Mouse (Mus musculus): Measurements from ENCODE around the gene Mybbp1a. TPM values are rescaled to one million over a fixed set of nuclear protein-coding genes. Genes with fewer than 3 reads are reported as not detected.

The Mybbp1a gene
- total and polyA plus RNA-seq, 3 experiments, result 174 to 816 (median 245) TPM

- Histone ChIP-seq H3K9ac (ENCODE audit: insufficient read depth, low read depth) (no peak overlapping the region), H3K27me3 (replicated peaks) (no peaks in the 10 kb centered on the region), H3K4me2 (ENCODE audit: insufficient read depth, low read depth, poor library complexity, severe bottlenecking) (peak overlapping the region; percentile 49), H3K4me3 (replicated peaks in 1 of 3; ENCODE audit: low read depth in 2 of 3, low read length in 2 of 3, poor library complexity in 1 of 3) (no peak overlapping the region), H3K9me3 (replicated peaks; ENCODE audit: low read length) (no peaks in the 10 kb centered on the region), H3K27ac (ENCODE audit: insufficient read depth, low read depth) (no peak overlapping the region), H3K36me3 (replicated peaks in 1 of 2; ENCODE audit: control insufficient read depth in 1 of 2, insufficient read depth in 1 of 2, low read length in 1 of 2) (no peaks in the 10 kb centered on the region), H3K79me2 (replicated peaks; ENCODE audit: control insufficient read depth, extremely low read depth, insufficient read depth, poor library complexity, severe bottlenecking) (no peaks in the 10 kb centered on the region), H3K4me1 (ENCODE audit: control insufficient read depth in 1 of 2, insufficient read depth in 2 of 2) (peaks cover 17 to 55% of the 10 kb centered on the region in 2 experiments)
- in situ Hi-C loops (cut with MboI; ENCODE audit: low pct_ligation_motif_present, low pct_unique_long_range_greater_than_20kb, low sequenced_read_pairs) (no loop called here), dilution Hi-C loops (cut with MboI; ENCODE audit: extremely low pct_ligation_motif_present, extremely low pct_unique_long_range_greater_than_20kb, low sequenced_read_pairs) (no loop called here)
- no peak for DNase-seq (ENCODE audit: extremely low read depth)
- no peak for TF ChIP-seq CHD2 (IDR thresholded peaks at IDR 0.05; ENCODE audit: low read length)
- no peak for TF ChIP-seq GABPA (IDR thresholded peaks at IDR 0.05; ENCODE audit: insufficient replicate concordance, low read depth, low read length)
- TF ChIP-seq ELF1 (IDR thresholded peaks at IDR 0.05; ENCODE audit: low read depth, low read length), result no peak
- no peak for TF ChIP-seq POLR2AphosphoS2 (IDR thresholded peaks at IDR 0.05; ENCODE audit: low read depth, low read length)
- TF ChIP-seq EP300 (IDR thresholded peaks at IDR 0.05; ENCODE audit: low read length), result peak; percentile 78
- no peak for TF ChIP-seq MXI1 (IDR thresholded peaks at IDR 0.05; ENCODE audit: low read depth, low read length)
- peak; percentile 83 for TF ChIP-seq IRF4 (IDR thresholded peaks at IDR 0.05; ENCODE audit: low read depth, low read length)
- no peak for TF ChIP-seq USF2 (conservative IDR thresholded peaks at IDR 0.05; ENCODE audit: low read depth, low read length)
- no peak for TF ChIP-seq MAZ (IDR thresholded peaks at IDR 0.05; ENCODE audit: low read depth, low read length)
- no peak for TF ChIP-seq BHLHE40 (IDR thresholded peaks at IDR 0.05; ENCODE audit: low read depth, low read length)
- no peak for TF ChIP-seq MAX (IDR thresholded peaks at IDR 0.05; ENCODE audit: low read length)
Measured at GRCm38 (mm10) chr11:72461500-72461981, 20.4 kb downstream of the Mybbp1a start.

- no peaks in the 10 kb centered on the region for H3K27me3 ChIP-seq (replicated peaks)
- no peak overlapping the region for H3K4me2 ChIP-seq (ENCODE audit: insufficient read depth, low read depth, poor library complexity, severe bottlenecking)
- H3K79me2 ChIP-seq (replicated peaks; ENCODE audit: control insufficient read depth, extremely low read depth, insufficient read depth, poor library complexity, severe bottlenecking), result no peaks in the 10 kb centered on the region
- in situ Hi-C loops (cut with MboI; ENCODE audit: low pct_ligation_motif_present, low pct_unique_long_range_greater_than_20kb, low sequenced_read_pairs) (no loop called here), dilution Hi-C loops (cut with MboI; ENCODE audit: extremely low pct_ligation_motif_present, extremely low pct_unique_long_range_greater_than_20kb, low sequenced_read_pairs) (no loop called here)
- no peaks in the 10 kb centered on the region for H3K36me3 ChIP-seq (replicated peaks in 1 of 2; ENCODE audit: control insufficient read depth in 1 of 2, insufficient read depth in 1 of 2, low read length in 1 of 2)
- DNase-seq (ENCODE audit: extremely low read depth), result no peak
- peaks cover 26 to 77% of the 10 kb centered on the region in 2 experiments for H3K4me1 ChIP-seq (ENCODE audit: control insufficient read depth in 1 of 2, insufficient read depth in 2 of 2)
- no peak overlapping the region for H3K9ac ChIP-seq (ENCODE audit: insufficient read depth, low read depth)
- TF ChIP-seq MXI1 (IDR thresholded peaks at IDR 0.05; ENCODE audit: low read depth, low read length) (no peak), TBP (conservative IDR thresholded peaks at IDR 0.05; ENCODE audit: low read depth, low read length) (no peak), RAD21 (IDR thresholded peaks at IDR 0.05; ENCODE audit: low read depth, low read length) (no peak), GABPA (IDR thresholded peaks at IDR 0.05; ENCODE audit: insufficient replicate concordance, low read depth, low read length) (no peak), SMC3 (IDR thresholded peaks at IDR 0.05; ENCODE audit: low read depth, low read length) (no peak), ZC3H11A (IDR thresholded peaks at IDR 0.05; ENCODE audit: low read depth, low read length) (no peak), POLR2AphosphoS2 (IDR thresholded peaks at IDR 0.05; ENCODE audit: low read depth, low read length) (no peak), MEF2A (IDR thresholded peaks at IDR 0.05; ENCODE audit: borderline replicate concordance, low read depth, low read length) (no peak), MAZ (IDR thresholded peaks at IDR 0.05; ENCODE audit: low read depth, low read length) (no peak), SIN3A (IDR thresholded peaks at IDR 0.05; ENCODE audit: low read length) (no peak), ZKSCAN1 (IDR thresholded peaks at IDR 0.05; ENCODE audit: borderline replicate concordance, low read depth, low read length) (no peak), UBTF (IDR thresholded peaks at IDR 0.05; ENCODE audit: low read depth, low read length) (no peak), KAT2A (IDR thresholded peaks at IDR 0.05; ENCODE audit: insufficient replicate concordance, low read length) (no peak), HCFC1 (IDR thresholded peaks at IDR 0.05; ENCODE audit: low read depth, low read length) (no peak), MAFK (IDR thresholded peaks at IDR 0.05; ENCODE audit: insufficient replicate concordance, low read length) (no peak), POLR2A (IDR thresholded peaks at IDR 0.05; ENCODE audit: low read depth, low read length) (no peak), E2F4 (IDR thresholded peaks at IDR 0.05; ENCODE audit: insufficient replicate concordance, low read depth, low read length) (no peak)
- no peak overlapping the region for H3K27ac ChIP-seq (ENCODE audit: insufficient read depth, low read depth)
- H3K4me3 ChIP-seq (replicated peaks in 1 of 3; ENCODE audit: low read depth in 2 of 3, low read length in 2 of 3, poor library complexity in 1 of 3), result no peak overlapping the region
- H3K9me3 ChIP-seq (replicated peaks; ENCODE audit: low read length), result no peaks in the 10 kb centered on the region
Measured at GRCm38 (mm10) chr11:72464821-72465220, 23.7 kb downstream of the Mybbp1a start.

Data from CH12.LX (cell line).